Mouse (Mus musculus): ENCODE measurements around the gene Ift172. TPM values are rescaled to one million over a fixed set of nuclear protein-coding genes. Genes with fewer than 3 reads are reported as not detected.
A peak's percentile ranks its signal among the peaks of the same experiment; 100 is the strongest.

Ift172 gene
- polyA plus RNA-seq, 1 experiment from 2014 or later: 28.3 TPM

DNA sequence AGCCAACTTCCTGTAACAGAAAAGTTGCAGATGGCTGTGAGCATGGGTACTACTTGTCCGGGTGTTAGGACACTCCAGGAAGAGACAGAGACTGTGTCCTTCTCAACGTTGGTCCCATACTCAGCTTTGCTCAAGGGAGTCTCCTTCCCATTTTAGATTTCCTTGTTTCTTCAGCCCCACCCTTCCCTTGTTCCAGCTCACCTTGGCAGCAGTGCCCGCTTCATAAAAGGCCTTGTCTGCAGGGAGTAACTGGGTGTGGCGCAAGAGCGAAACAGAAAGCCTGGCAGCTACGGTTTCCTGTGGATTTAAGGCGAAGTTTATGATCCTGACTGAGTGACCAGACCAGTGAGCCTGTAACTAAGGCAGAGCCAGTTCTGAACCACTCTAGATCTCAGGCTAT is 36.5 kb downstream of the Ift172 start:
- Histone ChIP-seq H3K9me3 (ENCODE audit: control insufficient read depth) (no peaks in the 10 kb centered on the region), H3K27ac (ENCODE audit: low read depth, low read length) (peak overlapping the region; percentile 78), H3K4me2 (replicated peaks; ENCODE audit: low read depth) (peak overlapping the region; percentile 74), H3K27me3 (replicated peaks; ENCODE audit: control insufficient read depth, insufficient read depth, low read length) (no peaks in the 10 kb centered on the region), H3K4me3 (ENCODE audit: low read depth, low read length) (no peak overlapping the region), H3K9ac (ENCODE audit: low read depth, low read length) (no peak overlapping the region), H3K4me1 (replicated peaks; ENCODE audit: control insufficient read depth, insufficient read depth, low read length) (no peaks in the 10 kb centered on the region), H3K36me3 (ENCODE audit: control insufficient read depth, insufficient read depth) (peaks cover 35% of the 10 kb centered on the region)
- TF ChIP-seq CTCF (IDR thresholded peaks at IDR 0.05; ENCODE audit: low read depth): no peak
- 27% methylated on average over 7 of the region's 7 CpGs for WGBS
- peak; percentile 68 for ATAC-seq

DNA sequence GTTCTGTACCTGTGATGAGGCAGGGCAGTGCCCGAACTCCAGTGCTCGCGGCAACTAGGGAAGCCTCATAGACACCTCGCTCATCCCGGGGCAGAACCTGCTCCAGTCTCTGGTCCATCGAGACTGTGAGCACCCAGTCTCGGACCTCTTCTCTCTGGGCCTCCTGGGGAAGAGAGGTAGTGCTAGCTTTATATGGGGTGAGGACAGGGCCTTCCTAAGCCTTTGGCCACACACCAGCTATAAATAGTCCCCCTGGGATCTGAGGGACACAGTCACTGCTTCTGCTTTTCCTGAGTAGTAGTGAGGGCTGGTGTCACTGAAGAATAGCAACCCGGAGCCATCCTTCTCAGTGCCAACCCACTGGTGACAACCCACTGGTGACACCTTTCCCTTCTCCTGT is 37.1 kb downstream of the Ift172 start:
- Histone ChIP-seq H3K4me3 (ENCODE audit: low read depth, low read length) (no peak overlapping the region), H3K4me1 (replicated peaks; ENCODE audit: control insufficient read depth, insufficient read depth, low read length) (no peaks in the 10 kb centered on the region), H3K4me2 (replicated peaks; ENCODE audit: low read depth) (peak overlapping the region; percentile 74), H3K27ac (ENCODE audit: low read depth, low read length) (peak overlapping the region; percentile 78), H3K27me3 (replicated peaks; ENCODE audit: control insufficient read depth, insufficient read depth, low read length) (no peaks in the 10 kb centered on the region), H3K9me3 (ENCODE audit: control insufficient read depth) (no peaks in the 10 kb centered on the region), H3K9ac (ENCODE audit: low read depth, low read length) (no peak overlapping the region; the same call in 1 of the 2 replicates), H3K36me3 (ENCODE audit: control insufficient read depth, insufficient read depth) (peaks cover 40% of the 10 kb centered on the region)
- no peak for ATAC-seq
- 85% methylated on average over 8 of the region's 8 CpGs for WGBS
- no peak for TF ChIP-seq CTCF (IDR thresholded peaks at IDR 0.05; ENCODE audit: low read depth)

DNA sequence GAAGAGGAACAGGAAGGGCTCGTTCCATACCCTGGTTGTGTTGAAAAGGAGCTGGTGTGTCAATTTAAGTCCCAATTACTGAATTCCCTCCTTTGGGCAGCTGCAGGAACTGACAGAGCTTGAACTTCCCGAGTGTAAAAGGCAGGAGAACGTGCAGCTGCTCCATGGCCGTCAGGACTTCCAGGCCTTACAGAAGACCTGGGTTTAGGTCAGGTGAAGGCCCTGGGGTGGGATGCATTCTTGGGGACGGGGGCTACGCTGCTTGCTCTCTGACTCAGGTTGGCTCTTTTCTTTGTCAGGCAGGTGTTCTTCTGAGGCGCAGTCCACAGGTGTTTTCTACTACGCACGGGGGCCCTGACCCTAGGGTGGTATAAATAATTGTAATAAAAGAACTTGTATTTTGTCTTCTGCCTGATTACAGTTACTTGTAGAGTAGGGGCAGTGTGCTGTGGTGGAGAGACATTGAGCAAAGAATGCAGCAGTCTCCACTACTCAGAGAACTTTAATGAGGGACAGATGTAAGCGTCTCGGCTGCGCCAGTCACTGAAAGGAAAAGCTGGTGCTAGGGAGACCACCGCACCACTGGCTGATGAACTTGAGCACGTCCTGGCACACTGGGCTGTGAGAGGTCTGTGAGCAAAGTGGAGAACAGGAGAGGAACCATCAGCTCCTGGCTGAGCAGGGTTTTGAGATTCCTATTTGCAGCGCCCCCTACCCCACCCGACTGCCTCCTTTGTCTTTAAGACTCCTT is 37.9 kb downstream of the Ift172 start:
- ATAC-seq: no peak
- Histone ChIP-seq H3K27ac (ENCODE audit: low read depth, low read length) (no peak overlapping the region), H3K4me3 (ENCODE audit: low read depth, low read length) (peak overlapping the region; percentile 48), H3K4me1 (replicated peaks; ENCODE audit: control insufficient read depth, insufficient read depth, low read length) (no peaks in the 10 kb centered on the region), H3K4me2 (replicated peaks; ENCODE audit: low read depth) (peak overlapping the region; percentile 74), H3K27me3 (replicated peaks; ENCODE audit: control insufficient read depth, insufficient read depth, low read length) (no peaks in the 10 kb centered on the region), H3K9me3 (ENCODE audit: control insufficient read depth) (no peaks in the 10 kb centered on the region), H3K36me3 (ENCODE audit: control insufficient read depth, insufficient read depth) (peaks cover 49% of the 10 kb centered on the region), H3K9ac (ENCODE audit: low read depth, low read length) (no peak overlapping the region)
- TF ChIP-seq CTCF (IDR thresholded peaks at IDR 0.05; ENCODE audit: low read depth): peak; percentile 21; the same call in 1 of the 2 replicates
- 55% methylated on average over 16 of the region's 16 CpGs for WGBS

DNA sequence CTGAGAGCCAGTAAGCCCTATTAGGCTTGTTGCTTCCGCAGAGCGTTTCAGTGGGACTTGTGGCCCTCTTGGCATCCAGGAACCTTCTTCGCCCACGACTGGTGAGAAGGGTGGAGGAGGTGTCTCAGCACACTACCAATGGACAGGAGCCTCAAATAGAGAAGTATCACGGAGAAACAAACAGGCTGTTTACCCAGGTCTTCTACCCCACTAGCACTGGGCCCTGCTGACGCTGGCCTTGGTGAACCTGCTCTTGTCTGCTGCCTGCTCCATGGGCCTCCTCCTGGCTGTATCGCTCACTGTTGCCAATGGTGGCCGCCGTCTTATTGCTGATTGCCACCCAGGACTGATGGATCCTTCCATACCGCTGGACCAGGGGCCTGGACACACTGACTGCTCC is 38.8 kb downstream of the Ift172 start:
- H3K36me3 ChIP-seq (ENCODE audit: control insufficient read depth, insufficient read depth): peaks cover 52% of the 10 kb centered on the region
- TF ChIP-seq CTCF (IDR thresholded peaks at IDR 0.05; ENCODE audit: low read depth): 0 out of 2 replicates have a peak, but pooled peaks have one; percentile 4
- H3K9ac ChIP-seq (ENCODE audit: low read depth, low read length): peak overlapping the region; percentile 48; the same call in 1 of the 2 replicates
- H3K9me3 ChIP-seq (ENCODE audit: control insufficient read depth): no peaks in the 10 kb centered on the region
- H3K4me1 ChIP-seq (replicated peaks; ENCODE audit: control insufficient read depth, insufficient read depth, low read length): no peaks in the 10 kb centered on the region
- H3K27me3 ChIP-seq (replicated peaks; ENCODE audit: control insufficient read depth, insufficient read depth, low read length): no peaks in the 10 kb centered on the region
- 35% methylated on average over 10 of the region's 10 CpGs for WGBS
- H3K4me3 ChIP-seq (ENCODE audit: low read depth, low read length): peak overlapping the region; percentile 48
- peak overlapping the region; percentile 80 for H3K27ac ChIP-seq (ENCODE audit: low read depth, low read length)
- H3K4me2 ChIP-seq (replicated peaks; ENCODE audit: low read depth): peak overlapping the region; percentile 74
- no peak for ATAC-seq

DNA sequence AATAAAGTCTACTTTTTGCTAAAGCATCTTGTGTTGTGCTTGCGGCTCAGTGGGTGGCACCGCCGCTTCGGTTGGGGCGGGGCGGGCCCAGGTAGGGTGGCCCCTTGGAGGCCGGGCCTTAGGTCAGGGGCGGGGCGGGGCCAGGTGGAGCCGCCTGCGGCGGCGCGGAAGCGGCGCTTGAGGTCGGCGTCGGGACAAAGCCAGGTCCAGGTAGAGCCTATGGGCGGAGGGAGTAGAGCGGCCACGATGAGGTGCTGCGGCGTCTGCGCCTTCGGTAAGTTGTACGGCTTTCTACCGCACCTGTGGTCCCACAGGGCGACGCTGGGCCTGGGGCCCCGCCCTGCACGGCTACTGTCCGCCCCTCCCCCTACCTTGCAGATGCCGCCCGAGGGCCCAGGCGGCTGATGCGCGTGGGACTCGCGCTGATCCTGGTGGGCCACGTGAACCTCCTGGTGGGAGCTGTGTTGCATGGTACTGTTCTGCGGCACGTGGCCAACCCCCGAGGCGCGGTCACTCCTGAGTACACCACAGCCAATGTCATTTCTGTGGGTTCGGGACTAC is 39.3 kb downstream of the Ift172 start, which contains the start of gene Krtcap3:
Gene Krtcap3 (plus strand): TSS at position 151 of the 561 bp plus-strand sequence.
- H3K4me3 ChIP-seq (ENCODE audit: low read depth, low read length): peak within 1 kb of the TSS; percentile 48
- H3K4me2 ChIP-seq (replicated peaks; ENCODE audit: low read depth): peak within 1 kb of the TSS; percentile 74
- H3K9me3 ChIP-seq (ENCODE audit: control insufficient read depth): no peaks in the 10 kb centered on the region
- WGBS: 16% methylated on average over 47 of the region's 47 CpGs
- peak within 1 kb of the TSS; percentile 80 for H3K27ac ChIP-seq (ENCODE audit: low read depth, low read length)
- ATAC-seq: peak; percentile 89
- no peaks in the 10 kb centered on the region for H3K27me3 ChIP-seq (replicated peaks; ENCODE audit: control insufficient read depth, insufficient read depth, low read length)
- H3K4me1 ChIP-seq (replicated peaks; ENCODE audit: control insufficient read depth, insufficient read depth, low read length): no peaks in the 10 kb centered on the region
- peaks cover 54% of the 10 kb centered on the region for H3K36me3 ChIP-seq (ENCODE audit: control insufficient read depth, insufficient read depth)
- peak within 1 kb of the TSS; percentile 48 for H3K9ac ChIP-seq (ENCODE audit: low read depth, low read length)
- no peak for TF ChIP-seq CTCF (IDR thresholded peaks at IDR 0.05; ENCODE audit: low read depth)

DNA sequence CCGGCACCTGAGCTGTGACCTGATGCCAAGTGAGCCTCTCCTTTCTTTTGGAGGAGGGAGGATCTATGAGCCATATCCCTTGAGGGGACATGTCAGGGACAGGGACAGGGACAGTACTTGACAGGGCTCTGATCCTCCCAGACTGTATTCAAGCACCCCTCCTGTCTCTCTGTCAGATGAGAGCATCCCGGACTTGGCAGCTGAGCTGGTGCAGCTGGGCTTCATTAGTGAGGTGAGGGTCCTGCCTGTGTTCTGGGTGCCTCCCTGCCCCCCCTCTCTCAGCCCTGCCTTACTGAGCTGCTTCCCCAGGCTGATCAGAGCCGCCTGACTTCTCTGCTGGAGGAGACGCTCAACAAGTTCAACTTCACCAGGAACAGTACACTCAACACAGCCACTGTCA is 40.2 kb downstream of the Ift172 start:
- H3K4me3 ChIP-seq (ENCODE audit: low read depth, low read length): no peak overlapping the region
- H3K4me2 ChIP-seq (replicated peaks; ENCODE audit: low read depth): no peak overlapping the region
- no peak overlapping the region for H3K9ac ChIP-seq (ENCODE audit: low read depth, low read length)
- H3K9me3 ChIP-seq (ENCODE audit: control insufficient read depth): no peaks in the 10 kb centered on the region
- ATAC-seq: no peak
- no peaks in the 10 kb centered on the region for H3K27me3 ChIP-seq (replicated peaks; ENCODE audit: control insufficient read depth, insufficient read depth, low read length)
- H3K36me3 ChIP-seq (ENCODE audit: control insufficient read depth, insufficient read depth): peaks cover 58% of the 10 kb centered on the region
- H3K4me1 ChIP-seq (replicated peaks; ENCODE audit: control insufficient read depth, insufficient read depth, low read length): no peaks in the 10 kb centered on the region
- WGBS: 66% methylated on average over 4 of the region's 4 CpGs
- peak overlapping the region; percentile 54; the same call in 1 of the 2 replicates for H3K27ac ChIP-seq (ENCODE audit: low read depth, low read length)
- no peak for TF ChIP-seq CTCF (IDR thresholded peaks at IDR 0.05; ENCODE audit: low read depth)

Data from intestine, postnatal 0 days (tissue).